9 mouse cellular contexts compared by ENCODE assay signal in genomic region chr2:58156495-58157392, GRCm38 (mm10). TPM values are rescaled to one million over a fixed set of nuclear protein-coding genes. Genes with fewer than 3 reads are reported as not detected.
DNase-seq lines count a peak whose midpoint lies in the region; ATAC-seq and TF ChIP-seq lines count a peak whose summit lies in the region.
"Had no signal": no experiment of that assay in that cellular context is flagged by ENCODE, and none has a peak within 500 bp of the region (broad histone marks: within the 10 kb centered on the region; RNA-seq: fewer than 3 reads in every experiment).

No protein-coding gene starts in this region.

- H3K27me3 ChIP-seq in embryonic facial prominence, embryonic 12.5 days, result no peaks in the 10 kb centered on the region
- H3K27me3 ChIP-seq in embryonic facial prominence, embryonic 10.5 days (replicated peaks; ENCODE audit: low read depth, poor library complexity, severe bottlenecking), result no peaks in the 10 kb centered on the region
- H3K27me3 ChIP-seq in liver, postnatal 0 days (ENCODE audit: insufficient read depth, low read length), result no peaks in the 10 kb centered on the region
- H3K27me3 ChIP-seq: heart, embryonic 13.5 days had no signal

- H3K36me3 ChIP-seq in embryonic facial prominence, embryonic 12.5 days, result no peaks in the 10 kb centered on the region
- no peaks in the 10 kb centered on the region for H3K36me3 ChIP-seq in embryonic facial prominence, embryonic 10.5 days (replicated peaks)
- H3K36me3 ChIP-seq in liver, postnatal 0 days (replicated peaks; ENCODE audit: insufficient read depth, low read length), result no peaks in the 10 kb centered on the region; the same call in 1 of the 2 replicates
- H3K36me3 ChIP-seq: heart, embryonic 13.5 days had no signal

- no peaks in the 10 kb centered on the region for H3K4me1 ChIP-seq in embryonic facial prominence, embryonic 12.5 days
- H3K4me1 ChIP-seq in embryonic facial prominence, embryonic 10.5 days, result peaks cover 4% of the 10 kb centered on the region; the same call in 1 of the 2 replicates
- peaks cover 2% of the 10 kb centered on the region; the same call in 1 of the 2 replicates for H3K4me1 ChIP-seq in liver, postnatal 0 days (ENCODE audit: insufficient read depth)

- H3K4me3 ChIP-seq in embryonic facial prominence, embryonic 12.5 days, result no peak overlapping the region
- no peak overlapping the region for H3K4me3 ChIP-seq in embryonic facial prominence, embryonic 10.5 days
- H3K4me3 ChIP-seq in liver, postnatal 0 days (ENCODE audit: low read depth, low read length), result peak overlapping the region; percentile 33
- H3K4me3 ChIP-seq: heart, embryonic 13.5 days had no signal

- 0 out of 2 replicates have a peak, but pooled peaks have one; percentile 45 for TF ChIP-seq EP300 in liver, postnatal 0 days (IDR thresholded peaks at IDR 0.05; ENCODE audit: low read depth)

- no peak for TF ChIP-seq CTCF in liver, postnatal 0 days (IDR thresholded peaks at IDR 0.05; ENCODE audit: low read depth)

- no peak overlapping the region for H3K27ac ChIP-seq in embryonic facial prominence, embryonic 12.5 days
- H3K27ac ChIP-seq in embryonic facial prominence, embryonic 10.5 days (replicated peaks), result no peak overlapping the region
- peak overlapping the region; percentile 81 for H3K27ac ChIP-seq in liver, postnatal 0 days (ENCODE audit: low read depth)
- H3K27ac ChIP-seq: heart, embryonic 13.5 days had no signal

- H3K9me3 ChIP-seq in embryonic facial prominence, embryonic 12.5 days, result no peaks in the 10 kb centered on the region
- H3K9me3 ChIP-seq in embryonic facial prominence, embryonic 10.5 days, result no peaks in the 10 kb centered on the region
- H3K9me3 ChIP-seq in liver, postnatal 0 days (ENCODE audit: low read length), result no peaks in the 10 kb centered on the region
- H3K9me3 ChIP-seq: heart, embryonic 13.5 days had no signal

- no peak overlapping the region for H3K4me2 ChIP-seq in embryonic facial prominence, embryonic 12.5 days (replicated peaks)
- H3K4me2 ChIP-seq in liver, postnatal 0 days (ENCODE audit: low read depth, low read length), result peak overlapping the region; percentile 68

- 83% methylated on average over 5 of the region's 5 CpGs for WGBS in embryonic facial prominence, embryonic 12.5 days
- 85% methylated on average over 5 of the region's 5 CpGs for WGBS in embryonic facial prominence, embryonic 10.5 days
- 48% methylated on average over 5 of the region's 5 CpGs for WGBS in liver, postnatal 0 days (ENCODE audit: insufficient replicate concordance)

- 0 out of 2 replicates have a peak, but pooled peaks have one; percentile 15 for ATAC-seq in embryonic facial prominence, embryonic 12.5 days (ENCODE audit: insufficient number of reproducible peaks, insufficient read depth, low FRiP score, low TSS enrichment)
- ATAC-seq in liver, postnatal 0 days, result peak; percentile 67
- ATAC-seq in frontal cortex, adult (ENCODE audit: low TSS enrichment), result no peak

- DNase-seq in embryonic facial prominence, embryonic 10.5 days (ENCODE audit: low spot score), result no peak
- DNase-seq in c-Kit-positive CD71-negative TER-119-negative erythroid progenitor cells, embryonic 14.5 days (ENCODE audit: low read depth), result peak; percentile 57
- DNase-seq in liver, postnatal 0 days, result peak; percentile 27
- DNase-seq in spleen, postnatal 10 days (ENCODE audit: low spot score in 2 of 2), result peak; percentile 22 to 62
- DNase-seq in testis, postnatal 14 days (ENCODE audit: low spot score), result no peak
- DNase-seq in left cerebral cortex, adult 11 months (ENCODE audit: low spot score), result no peak

- no peak overlapping the region for H3K9ac ChIP-seq in embryonic facial prominence, embryonic 12.5 days
- H3K9ac ChIP-seq in liver, postnatal 0 days (replicated peaks), result 0 out of 2 replicates have a peak overlapping the region, but pooled peaks have one; percentile 42
- H3K9ac ChIP-seq: heart, embryonic 13.5 days had no signal

RNA-seq across cellular contexts. Expression of gene Cytip, which starts 38.6 kb away (rescaled TPM):
- polyA plus RNA-seq in embryonic facial prominence, embryonic 12.5 days (2016; fragmentation: Nextera tagmentation; extraction: Ambion mirVana), result 0.27 TPM in 2 replicates
- 0.15 and 0.80 TPM in 2 replicates for polyA plus RNA-seq in embryonic facial prominence, embryonic 10.5 days (2016; fragmentation: Nextera tagmentation; extraction: Ambion mirVana)
- 6.8 and 7.5 TPM in 2 replicates for polyA plus RNA-seq in liver, postnatal 0 days (2015; fragmentation: Nextera tagmentation; extraction: Ambion mirVana)

Comparison
In these comparisons a context has a peak if more than half of its experiments do, and no peak if none do; other contexts are left out.
1. DNase-seq: peak in c-Kit-positive CD71-negative TER-119-negative erythroid progenitor cells, embryonic 14.5 days (single experiment), liver, postnatal 0 days (single experiment) and spleen, postnatal 10 days (2 of 2); none in embryonic facial prominence, embryonic 10.5 days (single experiment), testis, postnatal 14 days (single experiment) and left cerebral cortex, adult 11 months (single experiment).